Comparison of ENCODE assay signal across 8 mouse cellular contexts in genomic region chr15:8451071-8451470, GRCm38 (mm10). TPM values are rescaled to one million over a fixed set of nuclear protein-coding genes. Genes with fewer than 3 reads are reported as not detected.
DNase-seq lines count a peak whose midpoint lies in the region; ATAC-seq and TF ChIP-seq lines count a peak whose summit lies in the region.

No protein-coding gene starts in this region.

- intact Hi-C loops in gastrocnemius, adult 2 months (cut with DNase I), result loop anchor here (2.0 to 5.0 kb wide), 2 partner anchors 116 to 140 kb away; no protein-coding TSS in a partner anchor

- H3K4me2 ChIP-seq in forebrain, embryonic 14.5 days (ENCODE audit: low read length), result no peak overlapping the region

- H3K9ac ChIP-seq in forebrain, embryonic 14.5 days (ENCODE audit: low read length), result no peak overlapping the region

- no peak for DNase-seq in gastrocnemius, adult 2 months
- no peak for DNase-seq in gastrocnemius, postnatal 25 days
- DNase-seq in 3T3-L1 (ENCODE audit: low read depth, low spot score) (peak; percentile 94), R1 (ENCODE audit: low read depth, low spot score) (peak; percentile 85), liver (peak; percentile 35)
- peak; percentile 77 for DNase-seq in forebrain, embryonic 14.5 days (ENCODE audit: low spot score)
- DNase-seq in retina, embryonic 14.5 days (ENCODE audit: low spot score), result peak; percentile 73
- no peak for DNase-seq in frontal cortex, postnatal 36 days (ENCODE audit: low spot score in 2 of 2)

- no peaks in the 10 kb centered on the region for H3K9me3 ChIP-seq in forebrain, embryonic 14.5 days (replicated peaks; ENCODE audit: control insufficient read depth, low read length)

- H3K27me3 ChIP-seq in forebrain, embryonic 14.5 days (replicated peaks; ENCODE audit: control insufficient read depth, insufficient read depth, low read length), result no peaks in the 10 kb centered on the region

- no peak overlapping the region for H3K4me3 ChIP-seq in gastrocnemius, adult 2 months
- no peak overlapping the region for H3K4me3 ChIP-seq in forebrain, embryonic 14.5 days (ENCODE audit: low read depth, low read length)

- 49% methylated on average over 3 of the region's 3 CpGs for WGBS in forebrain, embryonic 14.5 days

- peak; percentile 78 for TF ChIP-seq CTCF in gastrocnemius, adult 2 months (IDR thresholded peaks at IDR 0.05)

- H3K27ac ChIP-seq in gastrocnemius, adult 2 months, result peak overlapping the region; percentile 50
- no peak overlapping the region for H3K27ac ChIP-seq in forebrain, embryonic 14.5 days (ENCODE audit: low read depth, low read length)

- H3K36me3 ChIP-seq in forebrain, embryonic 14.5 days (ENCODE audit: control insufficient read depth, insufficient read depth, low read length), result no peaks in the 10 kb centered on the region

- H3K4me1 ChIP-seq in forebrain, embryonic 14.5 days (ENCODE audit: control insufficient read depth, insufficient read depth, low read length), result peaks cover 15% of the 10 kb centered on the region

- ATAC-seq in forebrain, embryonic 14.5 days, result peak; percentile 54

RNA-seq across cellular contexts. Expression of gene Nipbl, which starts 6.8 kb away (rescaled TPM):
- total RNA-seq in gastrocnemius, adult 2 months (2021), result 10 to 100 TPM; 23.6 to 24.6 TPM
- 10 to 100 TPM; 17.9 to 19.1 TPM for total RNA-seq in gastrocnemius, postnatal 25 days (2021)
- polyA plus RNA-seq in forebrain, embryonic 14.5 days (2014; fragmentation: Nextera tagmentation; extraction: Ambion mirVana), result 15.3 and 18.4 TPM in 2 replicates

Comparison
In these comparisons a context has a peak if more than half of its experiments do, and no peak if none do; other contexts are left out.
1. DNase-seq: peak in 3T3-L1 (single experiment), R1 (single experiment), forebrain, embryonic 14.5 days (single experiment), liver (single experiment) and retina, embryonic 14.5 days (single experiment); none in gastrocnemius, adult 2 months (single experiment), gastrocnemius, postnatal 25 days (single experiment) and frontal cortex, postnatal 36 days (0 of 2).